Mouse (Mus musculus) forebrain, postnatal 0 days (tissue): ENCODE measurements at regions not wholly inside any gene's neighbourhood (a gene's known extent, or its start where the extent isn't known, plus 50 kb on each side); places are given as distances from the start of the nearest gene placed in this dataset.
"Not testable (repeated sequence)": the region's sequence is repeated elsewhere in the genome, so short reads cannot be mapped to it uniquely, and the experiment has no call there.

Experiments
- ATAC-seq: fragments of 200-750 bp; cut with Nextera tagmentation; 2 replicates; pipeline ENCODE4 v1.8.0; 2017; ENCODE audit warnings: mild to moderate bottlenecking, moderate library complexity
- DNase-seq: peaks from one replicate; pipeline ENCODE4 v3.0.0-alpha.2; 2015
- H3K27ac ChIP-seq: fragments of 300-500 bp; sonication (generic); 2 replicates; pipeline ENCODE4 v1.5.1; 2014; ENCODE audit warnings: low read depth, mild to moderate bottlenecking, antibody characterized with exemption, low read length, moderate library complexity, mixed read lengths
- H3K27me3 ChIP-seq: fragments of 300-500 bp; sonication (generic); 2 replicates; pipeline ENCODE4 v1.6.1; 2014; ENCODE audit warnings: mild to moderate bottlenecking, low read length, mixed read lengths; ENCODE audit not compliant: insufficient read depth
- H3K36me3 ChIP-seq: fragments of 300-500 bp; sonication (generic); 2 replicates; pipeline ENCODE4 v1.6.1; 2014; ENCODE audit warnings: mild to moderate bottlenecking, moderate library complexity; ENCODE audit not compliant: insufficient read depth
- H3K4me1 ChIP-seq: fragments of 300-500 bp; sonication (generic); 2 replicates; pipeline ENCODE4 v1.6.1; 2014; ENCODE audit warnings: antibody characterized with exemption; ENCODE audit not compliant: insufficient read depth
- H3K4me2 ChIP-seq: fragments of 300-500 bp; sonication (generic); 2 replicates; pipeline ENCODE4 v1.6.1; 2014; ENCODE audit warnings: low read depth, mild to moderate bottlenecking, moderate library complexity
- H3K4me3 ChIP-seq: fragments of 300-500 bp; sonication (generic); 2 replicates; pipeline ENCODE4 v1.5.1; 2014; ENCODE audit warnings: low read depth, low read length, mixed read lengths
- H3K9ac ChIP-seq: fragments of 300-500 bp; sonication (generic); 2 replicates; pipeline ENCODE4 v1.6.1; 2014; ENCODE audit warnings: mild to moderate bottlenecking
- H3K9me3 ChIP-seq: fragments of 300-500 bp; sonication (generic); 2 replicates; pipeline ENCODE4 v1.6.1; 2016; ENCODE audit warnings: low read length
- CTCF ChIP-seq: sonication (generic); IDR thresholded peaks from 2 replicates; pipeline ENCODE4 v1.5.1; 2016; ENCODE audit warnings: antibody characterized with exemption, control low read depth, low read depth
- WGBS: fragments of 180-500 bp; shearing (Covaris S2); extraction: QIAGEN DNeasy Blood & Tissue Kit; methylation state at CpG from one replicate; pipeline ENCODE4 v1.1.7; 2014; 5-methylcytosine and 5-hydroxymethylcytosine counted together

- H3K27me3 ChIP-seq, result no peaks in the 10 kb centered on the region
Observed at GRCm38 (mm10) chr12:20845297-20845696, 145.0 kb upstream of the Asap2 start.

GRCm38 (mm10) chr12:20884104-20884503, 106.2 kb upstream of the Asap2 start:
- not testable (repeated sequence) for H3K4me3 ChIP-seq, H3K4me1 ChIP-seq, H3K27ac ChIP-seq, DNase-seq, ATAC-seq, H3K4me2 ChIP-seq, H3K27me3 ChIP-seq, H3K36me3 ChIP-seq, H3K9ac ChIP-seq, H3K9me3 ChIP-seq
- WGBS, result 74% methylated on average over 6 of the region's 6 CpGs

More at GRCm38 (mm10) chr12:20845297-20845696, 145.0 kb upstream of the Asap2 start:
- Histone ChIP-seq H3K4me3 (peak overlapping the region; percentile 24), H3K27ac (no peak overlapping the region), H3K36me3 (no peaks in the 10 kb centered on the region), H3K9ac (no peak overlapping the region), H3K4me1 (no peaks in the 10 kb centered on the region), H3K4me2 (no peak overlapping the region), H3K9me3 (no peaks in the 10 kb centered on the region; the same call in 1 of the 2 replicates)
- WGBS, result 55% methylated on average over 17 of the region's 17 CpGs
- no peak for TF ChIP-seq CTCF
- peak; percentile 54; the same call in 1 of the 2 replicates for ATAC-seq
- DNase-seq, result peak; percentile 5

- DNase-seq (peak; percentile 84), ATAC-seq (peak; percentile 99)
- H3K27ac ChIP-seq, result peak overlapping the region; percentile 92
- not testable (repeated sequence) for H3K27me3 ChIP-seq, H3K4me1 ChIP-seq, H3K9me3 ChIP-seq, H3K36me3 ChIP-seq
- H3K9ac ChIP-seq, result peak overlapping the region; percentile 87
- peak; percentile 15 for TF ChIP-seq CTCF
- peak overlapping the region; percentile 48 for H3K4me2 ChIP-seq
- peak overlapping the region; percentile 65 for H3K4me3 ChIP-seq
- WGBS, result under 1% methylated on average over 63 of the region's 87 CpGs
Observed at GRCm38 (mm10) chr12:20920653-20921397, 69.4 kb upstream of the Asap2 start.

GRCm38 (mm10) chr12:20921398-20922023, 68.7 kb upstream of the Asap2 start:
- H3K4me1 ChIP-seq, H3K27ac ChIP-seq, DNase-seq, H3K27me3 ChIP-seq, H3K9me3 ChIP-seq, H3K36me3 ChIP-seq: not testable (repeated sequence)
- Histone ChIP-seq H3K9ac (peak overlapping the region; percentile 87), H3K4me3 (peak overlapping the region; percentile 65), H3K4me2 (peak overlapping the region; percentile 48)
- 0 out of 2 replicates have a peak, but pooled peaks have one; percentile 2 for ATAC-seq
- 19% methylated on average over 11 of the region's 15 CpGs for WGBS

GRCm38 (mm10) chr12:20928966-20929365, 61.3 kb upstream of the Asap2 start:
- TF ChIP-seq CTCF, result peak; percentile 70
- H3K9ac ChIP-seq, H3K36me3 ChIP-seq, H3K27me3 ChIP-seq, H3K4me2 ChIP-seq, ATAC-seq, H3K4me1 ChIP-seq, H3K9me3 ChIP-seq, H3K27ac ChIP-seq, H3K4me3 ChIP-seq: not testable (repeated sequence)
- WGBS, result 33% methylated on average over 3 of the region's 3 CpGs
- DNase-seq, result peak; percentile 73
